Mouse (Mus musculus): ENCODE data around the gene Capn13. TPM values are rescaled to one million over a fixed set of nuclear protein-coding genes. Genes with fewer than 3 reads are reported as not detected.

Gene Capn13
- polyA plus RNA-seq, 1 experiment from 2014 or later, result not detected

- no peak for ATAC-seq (ENCODE audit: low FRiP score, low TSS enrichment)
- no peaks in the 10 kb centered on the region for H3K27me3 ChIP-seq (ENCODE audit: control insufficient read depth, insufficient read depth, low read length)
- H3K4me1 ChIP-seq (ENCODE audit: control insufficient read depth, insufficient read depth, low read length), result no peaks in the 10 kb centered on the region; the same call in 1 of the 2 replicates
- no peak overlapping the region for H3K4me2 ChIP-seq (ENCODE audit: low read length)
- no peak overlapping the region for H3K9ac ChIP-seq (replicated peaks; ENCODE audit: low read length)
- DNase-seq, result no peak
- H3K9me3 ChIP-seq (ENCODE audit: control insufficient read depth, low read length), result no peaks in the 10 kb centered on the region
- no peak overlapping the region for H3K27ac ChIP-seq (replicated peaks; ENCODE audit: low read depth, low read length)
- no peaks in the 10 kb centered on the region for H3K36me3 ChIP-seq (ENCODE audit: control insufficient read depth, insufficient read depth, low read length)
- WGBS, result 96% methylated on average over 13 of the region's 13 CpGs
- H3K4me3 ChIP-seq (replicated peaks; ENCODE audit: low read depth, low read length), result no peak overlapping the region
Measured at GRCm38 (mm10) chr17:73314786-73315185, 85.9 kb downstream of the Capn13 start.

- H3K9me3 ChIP-seq (ENCODE audit: control insufficient read depth, low read length), result no peaks in the 10 kb centered on the region
- H3K4me1 ChIP-seq (ENCODE audit: control insufficient read depth, insufficient read depth, low read length), result no peaks in the 10 kb centered on the region; the same call in 1 of the 2 replicates
- ATAC-seq (ENCODE audit: low FRiP score, low TSS enrichment), result no peak
- WGBS, result 94% methylated on average over 5 of the region's 5 CpGs
- H3K4me2 ChIP-seq (ENCODE audit: low read length), result no peak overlapping the region
- no peak overlapping the region for H3K4me3 ChIP-seq (replicated peaks; ENCODE audit: low read depth, low read length)
- no peaks in the 10 kb centered on the region for H3K36me3 ChIP-seq (ENCODE audit: control insufficient read depth, insufficient read depth, low read length)
- no peak overlapping the region for H3K9ac ChIP-seq (replicated peaks; ENCODE audit: low read length)
- no peak overlapping the region for H3K27ac ChIP-seq (replicated peaks; ENCODE audit: low read depth, low read length)
- no peak for DNase-seq
- H3K27me3 ChIP-seq (ENCODE audit: control insufficient read depth, insufficient read depth, low read length), result no peaks in the 10 kb centered on the region
Measured at GRCm38 (mm10) chr17:73311491-73311890, 89.2 kb downstream of the Capn13 start.

- H3K4me2 ChIP-seq (ENCODE audit: low read length), result no peak overlapping the region
- H3K9me3 ChIP-seq (ENCODE audit: control insufficient read depth, low read length), result no peaks in the 10 kb centered on the region
- ATAC-seq (ENCODE audit: low FRiP score, low TSS enrichment) (no peak), DNase-seq (no peak)
- no peaks in the 10 kb centered on the region for H3K4me1 ChIP-seq (ENCODE audit: control insufficient read depth, insufficient read depth, low read length)
- H3K27ac ChIP-seq (replicated peaks; ENCODE audit: low read depth, low read length), result no peak overlapping the region
- no peak overlapping the region for H3K4me3 ChIP-seq (replicated peaks; ENCODE audit: low read depth, low read length)
- no peaks in the 10 kb centered on the region for H3K27me3 ChIP-seq (ENCODE audit: control insufficient read depth, insufficient read depth, low read length)
- no peaks in the 10 kb centered on the region for H3K36me3 ChIP-seq (ENCODE audit: control insufficient read depth, insufficient read depth, low read length)
- no peak overlapping the region for H3K9ac ChIP-seq (replicated peaks; ENCODE audit: low read length)
- WGBS, result 85% methylated on average over 4 of the region's 4 CpGs
Measured at GRCm38 (mm10) chr17:73308691-73309090, 92.0 kb downstream of the Capn13 start.

- no peak overlapping the region for H3K4me2 ChIP-seq (ENCODE audit: low read length)
- no peak overlapping the region for H3K9ac ChIP-seq (replicated peaks; ENCODE audit: low read length)
- no peaks in the 10 kb centered on the region for H3K9me3 ChIP-seq (ENCODE audit: control insufficient read depth, low read length)
- no peaks in the 10 kb centered on the region for H3K27me3 ChIP-seq (ENCODE audit: control insufficient read depth, insufficient read depth, low read length)
- H3K27ac ChIP-seq (replicated peaks; ENCODE audit: low read depth, low read length), result no peak overlapping the region
- 56% methylated on average over 7 of the region's 7 CpGs for WGBS
- no peaks in the 10 kb centered on the region for H3K36me3 ChIP-seq (ENCODE audit: control insufficient read depth, insufficient read depth, low read length)
- no peak for ATAC-seq (ENCODE audit: low FRiP score, low TSS enrichment)
- no peak for DNase-seq
- H3K4me1 ChIP-seq (ENCODE audit: control insufficient read depth, insufficient read depth, low read length), result no peaks in the 10 kb centered on the region
- no peak overlapping the region for H3K4me3 ChIP-seq (replicated peaks; ENCODE audit: low read depth, low read length)
Measured at GRCm38 (mm10) chr17:73306626-73307025, 94.0 kb downstream of the Capn13 start.

GRCm38 (mm10) chr17:73305622-73306021, 95.0 kb downstream of the Capn13 start:
- Histone ChIP-seq H3K36me3 (ENCODE audit: control insufficient read depth, insufficient read depth, low read length) (no peaks in the 10 kb centered on the region), H3K9me3 (ENCODE audit: control insufficient read depth, low read length) (no peaks in the 10 kb centered on the region), H3K4me3 (replicated peaks; ENCODE audit: low read depth, low read length) (no peak overlapping the region), H3K27me3 (ENCODE audit: control insufficient read depth, insufficient read depth, low read length) (no peaks in the 10 kb centered on the region), H3K4me1 (ENCODE audit: control insufficient read depth, insufficient read depth, low read length) (no peaks in the 10 kb centered on the region), H3K9ac (replicated peaks; ENCODE audit: low read length) (no peak overlapping the region), H3K27ac (replicated peaks; ENCODE audit: low read depth, low read length) (no peak overlapping the region), H3K4me2 (ENCODE audit: low read length) (no peak overlapping the region)
- peak; percentile 91 for DNase-seq
- WGBS, result 62% methylated on average over 9 of the region's 9 CpGs
- ATAC-seq (ENCODE audit: low FRiP score, low TSS enrichment), result no peak

GRCm38 (mm10) chr17:73304086-73304812, 96.4 kb downstream of the Capn13 start:
- ATAC-seq (ENCODE audit: low FRiP score, low TSS enrichment), result no peak
- no peak for DNase-seq
- H3K9ac ChIP-seq (replicated peaks; ENCODE audit: low read length), result no peak overlapping the region
- H3K4me3 ChIP-seq (replicated peaks; ENCODE audit: low read depth, low read length), result no peak overlapping the region
- WGBS, result 72% methylated on average over 19 of the region's 19 CpGs
- no peaks in the 10 kb centered on the region for H3K36me3 ChIP-seq (ENCODE audit: control insufficient read depth, insufficient read depth, low read length)
- no peaks in the 10 kb centered on the region for H3K9me3 ChIP-seq (ENCODE audit: control insufficient read depth, low read length)
- H3K4me1 ChIP-seq (ENCODE audit: control insufficient read depth, insufficient read depth, low read length), result no peaks in the 10 kb centered on the region
- no peak overlapping the region for H3K27ac ChIP-seq (replicated peaks; ENCODE audit: low read depth, low read length)
- no peaks in the 10 kb centered on the region for H3K27me3 ChIP-seq (ENCODE audit: control insufficient read depth, insufficient read depth, low read length)
- H3K4me2 ChIP-seq (ENCODE audit: low read length), result no peak overlapping the region

GRCm38 (mm10) chr17:73303676-73304075, 97.0 kb downstream of the Capn13 start:
- Histone ChIP-seq H3K9me3 (ENCODE audit: control insufficient read depth, low read length) (no peaks in the 10 kb centered on the region), H3K27ac (replicated peaks; ENCODE audit: low read depth, low read length) (no peak overlapping the region), H3K4me2 (ENCODE audit: low read length) (no peak overlapping the region), H3K9ac (replicated peaks; ENCODE audit: low read length) (no peak overlapping the region), H3K4me1 (ENCODE audit: control insufficient read depth, insufficient read depth, low read length) (no peaks in the 10 kb centered on the region), H3K27me3 (ENCODE audit: control insufficient read depth, insufficient read depth, low read length) (no peaks in the 10 kb centered on the region), H3K36me3 (ENCODE audit: control insufficient read depth, insufficient read depth, low read length) (no peaks in the 10 kb centered on the region), H3K4me3 (replicated peaks; ENCODE audit: low read depth, low read length) (no peak overlapping the region)
- 78% methylated on average over 13 of the region's 13 CpGs for WGBS
- ATAC-seq (ENCODE audit: low FRiP score, low TSS enrichment) (no peak), DNase-seq (no peak)

- ATAC-seq (ENCODE audit: low FRiP score, low TSS enrichment), result peak; percentile 47; the same call in 1 of the 2 replicates
- whole genome bisulfite sequencing, result 26% methylated on average over 5 of the region's 5 CpGs
- no peaks in the 10 kb centered on the region for H3K27me3 ChIP-seq (ENCODE audit: control insufficient read depth, insufficient read depth, low read length)
- H3K4me1 ChIP-seq (ENCODE audit: control insufficient read depth, insufficient read depth, low read length), result no peaks in the 10 kb centered on the region
- H3K36me3 ChIP-seq (ENCODE audit: control insufficient read depth, insufficient read depth, low read length), result no peaks in the 10 kb centered on the region
- H3K27ac ChIP-seq (replicated peaks; ENCODE audit: low read depth, low read length), result no peak overlapping the region
- peak; percentile 93 for DNase-seq
- H3K4me3 ChIP-seq (replicated peaks; ENCODE audit: low read depth, low read length), result no peak overlapping the region
- H3K9ac ChIP-seq (replicated peaks; ENCODE audit: low read length), result no peak overlapping the region
- H3K9me3 ChIP-seq (ENCODE audit: control insufficient read depth, low read length), result no peaks in the 10 kb centered on the region
- H3K4me2 ChIP-seq (ENCODE audit: low read length), result no peak overlapping the region
Measured at GRCm38 (mm10) chr17:73303217-73303616, 97.4 kb downstream of the Capn13 start.

GRCm38 (mm10) chr17:73302104-73302503, 98.6 kb downstream of the Capn13 start:
- DNase-seq (peak; percentile 92), ATAC-seq (ENCODE audit: low FRiP score, low TSS enrichment) (peak; percentile 62; the same call in 1 of the 2 replicates)
- no peaks in the 10 kb centered on the region for H3K9me3 ChIP-seq (ENCODE audit: control insufficient read depth, low read length)
- no peaks in the 10 kb centered on the region for H3K27me3 ChIP-seq (ENCODE audit: control insufficient read depth, insufficient read depth, low read length)
- H3K4me2 ChIP-seq (ENCODE audit: low read length), result peak overlapping the region; percentile 15; the same call in 1 of the 2 replicates
- H3K9ac ChIP-seq (replicated peaks; ENCODE audit: low read length), result no peak overlapping the region
- 7% methylated on average over 10 of the region's 10 CpGs for WGBS
- no peaks in the 10 kb centered on the region for H3K4me1 ChIP-seq (ENCODE audit: control insufficient read depth, insufficient read depth, low read length)
- no peak overlapping the region for H3K4me3 ChIP-seq (replicated peaks; ENCODE audit: low read depth, low read length)
- H3K27ac ChIP-seq (replicated peaks; ENCODE audit: low read depth, low read length), result no peak overlapping the region
- H3K36me3 ChIP-seq (ENCODE audit: control insufficient read depth, insufficient read depth, low read length), result no peaks in the 10 kb centered on the region

All from midbrain, embryonic 14.5 days (tissue).